Mouse (Mus musculus): ENCODE results near the gene Rhov.

GRCm38 (mm10) chr2:119249592-119250061 lies 21.4 kb downstream of the Rhov start:
- TF ChIP-seq TAL1 (IDR thresholded peaks at IDR 0.05; ENCODE audit: low read length) (no peak), GATA1 (IDR thresholded peaks at IDR 0.05; ENCODE audit: low read length) (no peak)

Measured in erythroblast, embryonic 14.5 days (primary cell).